Mouse (Mus musculus): Measurements from ENCODE around the gene Slc25a10. TPM values are rescaled to one million over a fixed set of nuclear protein-coding genes. Genes with fewer than 3 reads are reported as not detected.

The Slc25a10 gene
- total RNA-seq, 2 experiments from 2014 or later, result 18.7 to 20.4 TPM

DNA sequence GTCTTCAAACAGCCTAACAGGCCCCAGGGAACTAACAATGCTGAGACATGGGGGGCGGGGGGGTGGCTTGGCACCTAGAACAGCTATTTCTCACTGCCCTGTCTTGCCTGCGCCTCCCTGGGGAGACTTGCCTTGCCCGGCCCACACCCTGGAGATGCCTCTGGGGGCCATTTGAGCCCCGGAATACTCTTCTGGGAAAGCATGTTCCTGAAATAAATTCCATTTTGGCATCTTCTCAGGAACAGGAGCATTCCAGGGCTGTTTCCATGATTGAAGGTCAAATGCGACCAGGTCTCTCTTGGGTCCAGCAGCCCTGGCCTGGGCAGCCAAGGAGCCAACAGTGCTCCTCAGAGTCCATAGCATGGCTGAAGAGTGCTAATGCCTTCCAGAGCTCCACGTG is 50.7 kb downstream of the Slc25a10 start:
- no peak for DNase-seq

DNA sequence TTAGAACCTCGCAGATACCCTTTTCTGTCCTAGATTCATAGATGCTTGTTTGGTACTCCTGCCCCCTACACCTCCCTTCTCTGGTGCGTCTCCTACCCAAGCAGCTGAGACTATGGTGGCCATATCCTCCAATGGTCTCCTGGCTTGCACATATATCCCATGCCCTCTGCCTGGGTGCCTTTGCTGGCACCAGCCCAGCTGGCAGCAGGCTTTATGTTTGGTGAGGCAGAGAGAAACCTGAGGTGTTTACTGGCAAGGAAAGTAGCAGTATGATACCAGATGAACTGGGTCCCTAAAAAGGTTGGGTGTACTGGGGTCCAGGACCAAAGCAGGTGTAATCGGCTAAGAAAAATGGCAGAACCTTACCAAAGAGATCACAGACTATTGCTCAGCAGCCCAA is 54.3 kb downstream of the Slc25a10 start:
- no peak for DNase-seq

DNA sequence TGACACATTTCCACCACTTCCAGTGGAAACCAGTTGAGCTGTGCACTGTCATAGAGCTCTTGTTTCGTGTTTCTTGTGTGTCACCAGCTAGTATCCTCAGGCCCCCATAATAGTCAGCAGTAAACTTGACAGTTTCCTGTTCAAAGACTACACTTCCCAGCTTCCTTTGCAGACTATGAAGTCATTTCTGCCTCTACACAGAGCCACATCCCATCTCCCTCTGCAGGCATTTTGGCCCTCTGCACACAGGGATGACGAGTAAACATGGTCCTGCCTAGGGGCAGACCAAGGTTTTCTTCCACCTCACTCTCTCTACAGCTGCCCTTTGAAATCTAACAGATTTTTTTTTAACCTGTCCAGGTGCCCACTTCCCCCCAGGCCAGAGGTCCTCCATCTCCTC is 55.8 kb downstream of the Slc25a10 start:
- no peak for DNase-seq

DNA sequence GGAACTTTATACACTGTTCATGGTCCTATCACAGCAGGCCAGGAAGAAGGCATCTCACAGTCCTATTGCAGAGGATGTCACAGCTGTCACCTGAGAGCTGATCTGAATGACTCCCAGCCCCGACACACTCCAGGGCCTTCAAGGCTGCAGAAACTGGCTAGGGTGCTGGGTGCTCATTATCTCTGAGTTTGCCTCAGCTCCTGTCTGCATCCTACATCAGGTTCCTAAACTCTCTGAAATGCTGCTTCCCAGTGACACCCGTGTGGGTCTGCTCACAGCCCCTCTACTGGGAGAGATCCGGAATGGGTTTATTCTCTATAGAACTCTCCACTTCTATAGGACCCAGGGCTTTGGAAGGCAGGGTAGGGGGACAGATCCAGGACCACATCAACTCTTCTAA is 56.6 kb downstream of the Slc25a10 start:
- DNase-seq, result no peak

DNA sequence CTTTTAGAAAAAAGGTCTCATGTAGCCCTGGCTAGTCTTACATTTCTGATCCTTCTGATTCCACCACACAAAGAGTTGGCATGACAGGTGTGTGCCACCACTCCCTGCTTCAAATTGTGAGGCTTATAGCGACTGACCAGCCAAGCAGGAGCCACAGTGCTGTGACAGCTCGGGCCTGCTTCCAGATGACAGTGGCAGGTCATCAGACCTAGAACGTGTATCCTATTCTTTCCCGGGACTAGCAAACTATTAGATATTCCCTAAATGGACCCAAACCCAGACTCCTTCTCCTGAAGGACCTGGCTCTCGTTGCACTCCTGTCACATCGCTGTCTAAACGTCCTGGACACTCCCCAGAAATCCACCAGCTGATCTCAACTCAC is 57.1 kb downstream of the Slc25a10 start:
- no peak for DNase-seq

Other genes starting within 250 kb of the Slc25a10 start
- 1,000 to 10,000 TPM; 1,262 to 1,401 TPM for gene Actg1, start 143.3 kb upstream of the Slc25a10 start, total RNA-seq (2021)
- 1 to 10 TPM in 1 of 2 experiments, not detected in 1; 1.0 TPM for gene Fscn2, start 130.3 kb upstream of the Slc25a10 start, total RNA-seq (2021)
- gene Faap100, start 113.1 kb upstream of the Slc25a10 start, total RNA-seq (2021), result 10 to 100 TPM; 17.3 to 21.6 TPM
- 10 to 100 TPM; 59.9 to 64.4 TPM for gene Nploc4, start 54.1 kb upstream of the Slc25a10 start, total RNA-seq (2021)
- under 1 TPM in 1 of 2 experiments, not detected in 1; 0.30 TPM for gene Tspan10, start 49.2 kb upstream of the Slc25a10 start, total RNA-seq (2021)
- under 1 TPM; 0.48 to 0.90 TPM for gene Pde6g, start 38.3 kb upstream of the Slc25a10 start, total RNA-seq (2021)
- 10 to 100 TPM; 13.2 to 15.6 TPM for gene Oxld1, start 33.8 kb upstream of the Slc25a10 start, total RNA-seq (2021)
- gene Ccdc137, start 33.7 kb upstream of the Slc25a10 start, total RNA-seq (2021), result 10 to 100 TPM; 25.3 to 31.8 TPM
- gene Arl16, start 24.2 kb upstream of the Slc25a10 start, total RNA-seq (2021), result 10 to 100 TPM; 48.3 to 49.8 TPM
- 10 to 100 TPM; 70.4 to 71.7 TPM for gene Mrpl12, start 7.2 kb upstream of the Slc25a10 start, total RNA-seq (2021)
- under 1 TPM; 0.15 to 0.18 TPM for gene Gcgr, start 38.9 kb downstream of the Slc25a10 start, total RNA-seq (2021)
- gene Mcrip1, start 57.9 kb downstream of the Slc25a10 start, total RNA-seq (2021), result 10 to 100 TPM; 71.3 to 71.6 TPM
- not detected for gene Ppp1r27, start 59.3 kb downstream of the Slc25a10 start, total RNA-seq (2021)
- 100 to 1,000 TPM; 118 to 122 TPM for gene P4hb, start 81.4 kb downstream of the Slc25a10 start, total RNA-seq (2021)
- 100 to 1,000 TPM; 266 to 282 TPM for gene Arhgdia, start 89.8 kb downstream of the Slc25a10 start, total RNA-seq (2021)
- 10 to 100 TPM; 60.0 to 67.6 TPM for gene Alyref, start 106.5 kb downstream of the Slc25a10 start, total RNA-seq (2021)
- gene Anapc11, start 106.6 kb downstream of the Slc25a10 start, total RNA-seq (2021), result 100 to 1,000 TPM in 1 of 2 experiments, 10 to 100 TPM in 1; 85.0 to 103 TPM
- gene Npb, start 116.6 kb downstream of the Slc25a10 start, total RNA-seq (2021), result 1 to 10 TPM; 1.2 to 1.8 TPM
- gene Pcyt2, start 126.1 kb downstream of the Slc25a10 start, total RNA-seq (2021), result 100 to 1,000 TPM; 138 to 157 TPM
- gene Sirt7, start 133.4 kb downstream of the Slc25a10 start, total RNA-seq (2021), result 10 to 100 TPM; 40.7 to 41.5 TPM
- 10 to 100 TPM; 77.3 to 86.3 TPM for gene Mafg, start 141.8 kb downstream of the Slc25a10 start, total RNA-seq (2021)
- gene Pycr1, start 151.9 kb downstream of the Slc25a10 start, total RNA-seq (2021), result 1 to 10 TPM; 1.8 to 2.1 TPM
- 1 to 10 TPM; 4.2 to 4.4 TPM for gene Myadml2, start 156.3 kb downstream of the Slc25a10 start, total RNA-seq (2021)
- gene Notum, start 169.3 kb downstream of the Slc25a10 start, total RNA-seq (2021), result 1 to 10 TPM; 3.6 to 3.7 TPM
- 10 to 100 TPM; 45.6 to 47.6 TPM for gene Aspscr1, start 181.1 kb downstream of the Slc25a10 start, total RNA-seq (2021)
- 10 to 100 TPM; 15.5 to 15.7 TPM for gene Cenpx, start 221.9 kb downstream of the Slc25a10 start, total RNA-seq (2021)
- gene Lrrc45, start 222.1 kb downstream of the Slc25a10 start, total RNA-seq (2021), result 10 to 100 TPM; 56.6 to 69.3 TPM
- gene Rac3, start 229.6 kb downstream of the Slc25a10 start, total RNA-seq (2021), result 10 to 100 TPM; 36.5 to 41.0 TPM
- 10 to 100 TPM in 1 of 2 experiments, 1 to 10 TPM in 1; 8.1 to 10.8 TPM for gene Dcxr, start 235.4 kb downstream of the Slc25a10 start, total RNA-seq (2021)
- 1 to 10 TPM; 1.7 to 2.3 TPM for gene Cbr2, start 240.3 kb downstream of the Slc25a10 start, total RNA-seq (2021)